Mouse (Mus musculus) lung, embryonic 14.5 days (tissue): ENCODE results near the gene Nup93. TPM values are rescaled to one million over a fixed set of nuclear protein-coding genes. Genes with fewer than 3 reads are reported as not detected.

ENCODE experiments used
- ATAC-seq: fragments of 200-750 bp; cut with Nextera tagmentation; 2 replicates; pipeline ENCODE4 v1.8.0; 2017; ENCODE audit warnings: mild to moderate bottlenecking, moderate TSS enrichment, moderate library complexity; ENCODE audit not compliant: insufficient read depth
- DNase-seq: peaks from one replicate; pipeline ENCODE4 v3.0.0-alpha.2; 2015
- H3K27ac ChIP-seq: fragments of 300-500 bp; sonication (generic); 2 replicates; pipeline ENCODE4 v1.5.1; 2014; ENCODE audit warnings: low read depth, mild to moderate bottlenecking, moderate library complexity
- H3K27me3 ChIP-seq: fragments of 300-500 bp; sonication (generic); 2 replicates; pipeline ENCODE4 v1.6.1; 2014; ENCODE audit warnings: low read length, control low read depth; ENCODE audit not compliant: insufficient read depth
- H3K36me3 ChIP-seq: fragments of 300-500 bp; sonication (generic); 2 replicates; pipeline ENCODE4 v1.6.1; 2014; ENCODE audit warnings: control low read depth; ENCODE audit not compliant: insufficient read depth
- H3K4me1 ChIP-seq: fragments of 300-500 bp; sonication (generic); 2 replicates; pipeline ENCODE4 v1.6.1; 2014; ENCODE audit warnings: antibody characterized with exemption, control low read depth; ENCODE audit not compliant: insufficient read depth
- H3K4me2 ChIP-seq: fragments of 300-500 bp; sonication (generic); 2 replicates; pipeline ENCODE4 v1.6.1; 2014; ENCODE audit warnings: mild to moderate bottlenecking
- H3K4me3 ChIP-seq: fragments of 300-500 bp; sonication (generic); 2 replicates; pipeline ENCODE4 v1.5.1; 2014; ENCODE audit warnings: low read depth, low read length
- H3K9ac ChIP-seq: fragments of 300-500 bp; sonication (generic); 2 replicates; pipeline ENCODE4 v1.6.1; 2014
- H3K9me3 ChIP-seq: fragments of 300-500 bp; sonication (generic); 2 replicates; pipeline ENCODE4 v1.6.1; 2016; ENCODE audit warnings: low read depth, low read length, control low read depth
- CTCF ChIP-seq: IDR thresholded peaks from 2 replicates; pipeline ENCODE4 v1.5.1; 2016; ENCODE audit warnings: antibody characterized with exemption, low read depth
- WGBS: fragments of 180-500 bp; shearing (Covaris S2); extraction: QIAGEN DNeasy Blood & Tissue Kit; methylation state at CpG from one replicate; pipeline ENCODE4 v1.1.7; 2014; 5-methylcytosine and 5-hydroxymethylcytosine counted together
- polyA plus RNA-seq: library from polyadenylated mRNA; unstranded; fragments of >200 nt; fragmentation: Nextera tagmentation; extraction: Ambion mirVana; gene quantifications from 2 replicates; pipeline ENCODE4 v1.2.1, GENCODE M21; 2014

Nup93 gene
- polyA plus RNA-seq, 1 experiment from 2014 or later: 126 TPM

DNA sequence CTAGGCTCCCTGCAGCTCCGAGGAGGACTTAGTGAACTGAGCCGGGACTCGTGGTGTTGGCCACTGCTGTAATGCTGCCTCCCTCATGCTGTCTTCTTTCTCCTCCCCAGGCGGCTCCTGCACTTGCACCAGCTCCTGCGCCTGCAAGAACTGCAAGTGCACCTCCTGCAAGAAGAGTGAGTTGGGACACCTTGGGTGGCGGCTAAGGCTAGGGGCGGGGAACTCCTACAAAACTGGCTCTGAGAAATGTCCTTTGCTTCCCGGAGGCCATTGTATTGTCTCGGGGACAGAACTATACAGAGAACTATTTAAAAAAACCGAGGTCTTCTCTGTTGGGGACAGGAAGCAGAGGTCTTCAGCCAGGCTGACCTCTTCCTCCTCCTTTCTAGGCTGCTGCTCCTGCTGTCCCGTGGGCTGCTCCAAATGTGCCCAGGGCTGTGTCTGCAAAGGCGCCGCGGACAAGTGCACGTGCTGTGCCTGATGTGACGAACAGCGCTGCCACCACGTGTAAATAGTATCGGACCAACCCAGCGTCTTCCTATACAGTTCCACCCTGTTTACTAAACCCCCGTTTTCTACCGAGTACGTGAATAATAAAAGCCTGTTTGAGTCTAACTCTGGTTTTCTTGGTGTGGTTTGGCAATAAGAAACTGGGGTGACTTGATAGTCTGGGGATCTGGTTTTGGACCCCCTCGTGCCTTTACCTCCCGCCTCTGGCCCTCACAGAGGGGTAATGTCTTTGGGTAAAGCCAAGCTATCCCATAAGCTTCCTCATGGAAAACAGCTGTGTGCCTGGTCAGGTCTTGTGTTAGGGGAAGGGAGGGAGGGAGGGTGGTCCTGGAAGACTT is 34.4 kb upstream of the Nup93 start:
- Histone ChIP-seq H3K4me2 (peak overlapping the region; percentile 82), H3K36me3 (no peaks in the 10 kb centered on the region), H3K27ac (no peak overlapping the region; the same call in 1 of the 2 replicates), H3K4me1 (0 out of 2 replicates have a peak, but pooled peaks cover 2% of the 10 kb centered on the region), H3K27me3 (peaks cover 81% of the 10 kb centered on the region), H3K9me3 (no peaks in the 10 kb centered on the region), H3K4me3 (peak overlapping the region; percentile 47), H3K9ac (peak overlapping the region; percentile 54)
- WGBS: 5% methylated on average over 25 of the region's 25 CpGs
- no peak for TF ChIP-seq CTCF
- ATAC-seq (no peak), DNase-seq (peak; percentile 25)

DNA sequence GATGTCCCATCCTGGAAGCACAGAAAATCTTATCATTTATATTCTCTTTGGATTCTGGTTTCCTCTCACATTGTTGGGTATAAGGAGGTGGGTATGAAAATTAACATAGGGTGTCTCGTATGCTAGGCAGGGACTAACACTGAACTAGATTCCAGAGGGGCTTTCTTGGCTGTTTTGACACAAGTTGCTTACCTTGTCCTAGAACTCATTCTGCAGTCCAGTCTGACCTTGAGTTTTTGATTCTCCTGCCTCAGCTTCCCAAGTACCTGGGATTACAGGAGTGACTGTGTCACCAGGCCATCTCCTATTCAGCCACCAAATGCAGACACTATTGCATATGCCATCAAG is 33.8 kb upstream of the Nup93 start:
- no peak for TF ChIP-seq CTCF
- no peak overlapping the region for H3K27ac ChIP-seq
- WGBS: 81% methylated on average over 1 of the region's 1 CpGs
- no peak overlapping the region; the same call in 1 of the 2 replicates for H3K4me3 ChIP-seq
- H3K9me3 ChIP-seq: no peaks in the 10 kb centered on the region
- H3K9ac ChIP-seq: no peak overlapping the region
- 0 out of 2 replicates have a peak, but pooled peaks cover 2% of the 10 kb centered on the region for H3K4me1 ChIP-seq
- H3K27me3 ChIP-seq: peaks cover 76% of the 10 kb centered on the region
- no peak for ATAC-seq
- no peak for DNase-seq
- H3K4me2 ChIP-seq: peak overlapping the region; percentile 82; the same call in 1 of the 2 replicates
- H3K36me3 ChIP-seq: no peaks in the 10 kb centered on the region

DNA sequence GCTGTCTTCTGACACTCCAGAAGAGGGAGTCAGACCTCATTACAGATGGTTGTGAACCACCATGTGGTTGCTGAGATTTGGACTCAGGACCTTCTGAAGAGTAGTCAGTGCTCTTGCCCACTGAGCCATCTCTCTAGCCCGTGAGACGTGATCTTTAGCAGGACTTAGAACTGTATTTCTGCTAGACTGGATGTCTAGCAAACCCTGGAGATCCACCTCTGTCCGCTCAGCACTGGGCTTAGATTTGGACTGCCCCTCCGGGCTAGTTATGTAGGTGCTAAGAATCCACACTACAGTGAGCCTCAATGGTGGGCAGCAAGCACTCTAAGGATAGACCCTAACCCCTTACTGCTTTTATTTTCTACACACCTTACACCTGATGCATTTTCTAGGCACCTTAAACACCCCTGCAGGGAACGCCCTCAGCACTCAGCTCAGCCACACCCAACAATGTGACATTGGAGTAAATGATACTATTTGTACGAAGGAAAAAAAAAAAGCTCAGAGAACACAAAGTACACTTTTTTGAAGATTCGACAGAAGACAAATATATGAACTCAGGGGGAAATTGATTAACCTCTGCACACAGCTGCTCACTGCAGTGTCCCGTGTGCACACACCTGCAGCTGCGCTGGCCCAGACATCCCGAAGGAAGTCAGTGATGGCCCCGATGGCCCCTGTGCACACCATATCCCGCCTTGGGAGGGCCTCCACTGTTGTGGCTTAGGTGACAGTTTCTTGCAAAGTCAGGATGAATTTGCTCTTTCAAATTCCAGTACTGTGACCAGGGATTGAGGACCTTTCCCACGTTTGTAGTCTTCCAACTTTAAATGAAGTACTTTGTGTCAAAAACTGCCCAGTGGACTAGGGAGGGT is 32.1 kb upstream of the Nup93 start:
- Histone ChIP-seq H3K4me1 (0 out of 2 replicates have a peak, but pooled peaks cover 2% of the 10 kb centered on the region), H3K27ac (no peak overlapping the region; the same call in 1 of the 2 replicates), H3K27me3 (peaks cover 78% of the 10 kb centered on the region), H3K4me3 (peak overlapping the region; percentile 20; the same call in 1 of the 2 replicates), H3K9ac (0 out of 2 replicates have a peak overlapping the region, but pooled peaks have one; percentile 13), H3K9me3 (no peaks in the 10 kb centered on the region), H3K36me3 (no peaks in the 10 kb centered on the region), H3K4me2 (peak overlapping the region; percentile 59)
- WGBS: 56% methylated on average over 13 of the region's 13 CpGs
- TF ChIP-seq CTCF: no peak
- DNase-seq (no peak), ATAC-seq (no peak)

DNA sequence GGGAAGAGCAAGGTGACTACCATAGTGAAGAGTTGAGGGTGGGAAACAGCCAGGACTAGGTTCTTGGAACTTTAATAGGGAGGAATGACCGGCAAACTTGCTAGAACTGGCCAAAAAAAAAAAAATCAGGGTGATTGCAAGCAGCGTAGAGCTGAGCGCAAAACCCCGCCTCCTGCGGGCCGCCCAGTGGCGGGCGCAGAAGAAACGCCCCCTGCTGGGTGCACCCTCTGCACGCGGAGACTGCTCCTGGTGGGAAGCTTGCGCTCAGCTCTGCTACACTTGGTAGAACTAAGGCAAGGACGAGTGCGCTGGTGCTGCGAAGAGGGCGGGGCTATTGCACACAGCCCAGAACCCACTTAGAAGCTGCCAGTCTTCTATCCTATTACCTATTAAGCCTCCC is 31.2 kb upstream of the Nup93 start:
- no peaks in the 10 kb centered on the region for H3K36me3 ChIP-seq
- under 1% methylated on average over 16 of the region's 16 CpGs for WGBS
- H3K4me2 ChIP-seq: peak overlapping the region; percentile 59
- TF ChIP-seq CTCF: peak; percentile 76
- 0 out of 2 replicates have a peak, but pooled peaks cover 2% of the 10 kb centered on the region for H3K4me1 ChIP-seq
- H3K9me3 ChIP-seq: no peaks in the 10 kb centered on the region
- peaks cover 72% of the 10 kb centered on the region for H3K27me3 ChIP-seq
- peak; percentile 70 for ATAC-seq
- peak overlapping the region; percentile 20 for H3K4me3 ChIP-seq
- no peak overlapping the region for H3K9ac ChIP-seq
- peak; percentile 91 for DNase-seq
- H3K27ac ChIP-seq: peak overlapping the region; percentile 16; the same call in 1 of the 2 replicates

DNA sequence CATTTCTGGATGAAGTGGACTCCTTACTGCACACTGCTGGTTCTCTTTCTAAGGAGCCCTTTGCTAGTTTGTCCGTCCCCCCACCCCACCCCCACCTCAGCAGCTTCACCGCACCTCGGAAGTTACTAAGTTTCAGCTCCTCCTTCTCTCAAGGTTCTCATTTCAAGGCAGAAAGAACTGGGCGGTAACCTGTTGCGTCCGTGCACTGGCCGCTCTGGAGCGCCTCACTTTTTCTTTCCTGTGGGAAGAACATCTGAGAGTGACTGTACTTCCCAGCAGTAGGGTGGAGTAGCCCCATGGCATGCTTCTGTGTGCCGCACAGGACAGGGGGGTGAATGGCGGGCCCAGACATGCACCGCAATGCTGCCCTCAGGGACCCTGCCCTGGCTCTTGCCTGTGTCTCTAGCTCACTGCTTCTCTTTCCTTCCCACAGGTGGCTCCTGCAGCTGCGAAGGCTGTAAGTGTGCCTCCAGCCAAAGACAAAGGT is 30.0 kb upstream of the Nup93 start:
- H3K27ac ChIP-seq: 0 out of 2 replicates have a peak overlapping the region, but pooled peaks have one; percentile 16
- H3K4me1 ChIP-seq: 0 out of 2 replicates have a peak, but pooled peaks cover 2% of the 10 kb centered on the region
- H3K27me3 ChIP-seq: peaks cover 59% of the 10 kb centered on the region
- H3K9ac ChIP-seq: no peak overlapping the region
- no peak for ATAC-seq
- H3K4me3 ChIP-seq: no peak overlapping the region
- no peaks in the 10 kb centered on the region for H3K36me3 ChIP-seq
- DNase-seq: no peak
- H3K4me2 ChIP-seq: 0 out of 2 replicates have a peak overlapping the region, but pooled peaks have one; percentile 7
- no peak for TF ChIP-seq CTCF
- WGBS: 29% methylated on average over 12 of the region's 12 CpGs
- no peaks in the 10 kb centered on the region for H3K9me3 ChIP-seq

DNA sequence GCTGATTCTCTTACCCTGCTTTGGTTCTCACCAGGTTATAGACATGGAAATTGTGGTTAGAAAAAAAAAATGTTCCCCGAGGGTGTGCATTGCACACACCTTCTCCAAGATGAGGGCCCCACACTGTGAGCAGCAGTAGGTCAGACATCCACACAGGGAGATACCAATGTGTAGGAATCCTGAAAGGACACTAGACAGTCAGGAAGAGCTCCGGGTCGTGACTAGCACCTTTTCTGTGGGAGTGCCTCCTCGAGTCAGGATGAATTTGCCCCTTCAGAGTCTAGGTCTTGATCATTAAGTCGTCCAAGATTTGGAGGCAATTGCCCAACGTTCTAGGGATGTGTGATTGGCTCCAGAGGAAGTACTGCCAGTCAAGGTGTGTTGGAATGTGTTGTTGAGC is 28.6 kb upstream of the Nup93 start:
- Histone ChIP-seq H3K27me3 (peaks cover 49% of the 10 kb centered on the region), H3K27ac (peak overlapping the region; percentile 36; the same call in 1 of the 2 replicates)

More for the DNA sequence above, 28.6 kb upstream of the Nup93 start:
- peaks cover 2% of the 10 kb centered on the region; the same call in 1 of the 2 replicates for H3K4me1 ChIP-seq
- H3K9ac ChIP-seq: no peak overlapping the region
- DNase-seq (no peak), ATAC-seq (no peak)
- WGBS: 56% methylated on average over 6 of the region's 6 CpGs
- peak overlapping the region; percentile 51; the same call in 1 of the 2 replicates for H3K4me2 ChIP-seq
- no peak overlapping the region for H3K4me3 ChIP-seq
- H3K9me3 ChIP-seq: no peaks in the 10 kb centered on the region
- no peaks in the 10 kb centered on the region for H3K36me3 ChIP-seq
- no peak for TF ChIP-seq CTCF
